Mouse (Mus musculus) E14TG2a.4 (cell line): ENCODE measurements around the gene Gpt2.
A peak's percentile ranks its signal among the peaks of the same experiment; 100 is the strongest.

Source experiments
- H3K27me3 ChIP-seq: 2 replicates; pipeline ENCODE4 v1.6.1; 2014; ENCODE audit warnings: low read length, control low read depth; ENCODE audit not compliant: insufficient read depth
- H3K36me3 ChIP-seq: 2 replicates; pipeline ENCODE4 v1.6.1; 2014; ENCODE audit warnings: low read length, control low read depth; ENCODE audit not compliant: insufficient read depth
- H3K4me1 ChIP-seq: replicated peaks from 2 replicates; pipeline ENCODE4 v1.6.1; 2014; ENCODE audit warnings: low read depth, low read length, control low read depth
- H3K4me3 ChIP-seq: replicated peaks from 2 replicates; pipeline ENCODE4 v1.5.1; 2014; ENCODE audit warnings: mild to moderate bottlenecking, low read length
- H3K9me3 ChIP-seq: 2 replicates; pipeline ENCODE4 v1.6.1; 2014; ENCODE audit warnings: low read length, control low read depth
- CTCF ChIP-seq: conservative IDR thresholded peaks from 2 replicates; pipeline ENCODE4 v1.5.1; 2014; ENCODE audit warnings: low read length
- NANOG ChIP-seq: IDR thresholded peaks from 2 replicates; pipeline ENCODE4 v1.6.1; 2014; ENCODE audit warnings: borderline replicate concordance, low read length, mixed read lengths
- POU5F1 ChIP-seq: IDR thresholded peaks from 2 replicates; pipeline ENCODE4 v1.6.1; 2014; ENCODE audit warnings: low read length, borderline replicate concordance

The Gpt2 gene

GRCm38 (mm10) chr8:85489546-85489945, 2.8 kb upstream of the Gpt2 start:
- Histone ChIP-seq H3K36me3 (peaks cover 9% of the 10 kb centered on the region), H3K9me3 (peaks cover 5% of the 10 kb centered on the region), H3K4me1 (peaks cover 61% of the 10 kb centered on the region)

GRCm38 (mm10) chr8:85492940-85493931, 860 bp downstream of the Gpt2 start:
- Histone ChIP-seq H3K36me3 (peaks cover 36% of the 10 kb centered on the region), H3K4me1 (peaks cover 83% of the 10 kb centered on the region), H3K9me3 (no peaks in the 10 kb centered on the region), H3K27me3 (no peaks in the 10 kb centered on the region), H3K4me3 (peak overlapping the region; percentile 96)
- TF ChIP-seq CTCF = no peak
- TF ChIP-seq POU5F1 = no peak
- no peak for TF ChIP-seq NANOG

More at GRCm38 (mm10) chr8:85489546-85489945, 2.8 kb upstream of the Gpt2 start:
- no peaks in the 10 kb centered on the region for H3K27me3 ChIP-seq
- H3K4me3 ChIP-seq = no peak overlapping the region
- TF ChIP-seq POU5F1 = no peak
- TF ChIP-seq CTCF = peak; percentile 71

- H3K27me3 ChIP-seq = no peaks in the 10 kb centered on the region
- H3K4me1 ChIP-seq = peaks cover 80% of the 10 kb centered on the region
- H3K36me3 ChIP-seq = peaks cover 49% of the 10 kb centered on the region
- H3K9me3 ChIP-seq = no peaks in the 10 kb centered on the region
- H3K4me3 ChIP-seq = no peak overlapping the region
- no peak for TF ChIP-seq NANOG
- no peak for TF ChIP-seq POU5F1
- TF ChIP-seq CTCF = no peak
Observed at GRCm38 (mm10) chr8:85496125-85496524, 3.7 kb downstream of the Gpt2 start.

GRCm38 (mm10) chr8:85496778-85497177, 4.4 kb downstream of the Gpt2 start:
- TF ChIP-seq POU5F1 (no peak), CTCF (no peak), NANOG (no peak)
- Histone ChIP-seq H3K27me3 (no peaks in the 10 kb centered on the region), H3K9me3 (no peaks in the 10 kb centered on the region), H3K4me3 (no peak overlapping the region), H3K36me3 (peaks cover 56% of the 10 kb centered on the region), H3K4me1 (peaks cover 80% of the 10 kb centered on the region)

GRCm38 (mm10) chr8:85498577-85498976, 6.2 kb downstream of the Gpt2 start:
- H3K4me1 ChIP-seq = peaks cover 92% of the 10 kb centered on the region
- peak overlapping the region; percentile 59 for H3K4me3 ChIP-seq
- no peaks in the 10 kb centered on the region for H3K9me3 ChIP-seq
- H3K27me3 ChIP-seq = no peaks in the 10 kb centered on the region
- H3K36me3 ChIP-seq = peaks cover 74% of the 10 kb centered on the region
- TF ChIP-seq POU5F1 (peak; percentile 83), NANOG (peak; percentile 66; the same call in 1 of the 2 replicates), CTCF (no peak)

- H3K4me1 ChIP-seq = peaks cover 90% of the 10 kb centered on the region
- no peaks in the 10 kb centered on the region for H3K9me3 ChIP-seq
- H3K4me3 ChIP-seq = 0 out of 2 replicates have a peak overlapping the region, but pooled peaks have one; percentile 23
- peaks cover 74% of the 10 kb centered on the region for H3K36me3 ChIP-seq
- no peak for TF ChIP-seq CTCF
- TF ChIP-seq NANOG = no peak
- TF ChIP-seq POU5F1 = no peak
- H3K27me3 ChIP-seq = no peaks in the 10 kb centered on the region
Observed at GRCm38 (mm10) chr8:85500460-85500859, 8.1 kb downstream of the Gpt2 start.

- TF ChIP-seq NANOG (no peak), CTCF (no peak), POU5F1 (no peak)
- Histone ChIP-seq H3K9me3 (no peaks in the 10 kb centered on the region), H3K36me3 (peaks cover 74% of the 10 kb centered on the region), H3K4me1 (peaks cover 90% of the 10 kb centered on the region), H3K4me3 (0 out of 2 replicates have a peak overlapping the region, but pooled peaks have one; percentile 23), H3K27me3 (no peaks in the 10 kb centered on the region)
Observed at GRCm38 (mm10) chr8:85500955-85501685, 8.7 kb downstream of the Gpt2 start.

- Histone ChIP-seq H3K4me3 (no peak overlapping the region), H3K4me1 (peaks cover 87% of the 10 kb centered on the region), H3K36me3 (peaks cover 75% of the 10 kb centered on the region), H3K27me3 (no peaks in the 10 kb centered on the region), H3K9me3 (no peaks in the 10 kb centered on the region)
- TF ChIP-seq CTCF = no peak
- TF ChIP-seq POU5F1 = no peak
- TF ChIP-seq NANOG = no peak
Observed at GRCm38 (mm10) chr8:85502381-85502780, 10.0 kb downstream of the Gpt2 start.
